In the genomic region with DNA sequence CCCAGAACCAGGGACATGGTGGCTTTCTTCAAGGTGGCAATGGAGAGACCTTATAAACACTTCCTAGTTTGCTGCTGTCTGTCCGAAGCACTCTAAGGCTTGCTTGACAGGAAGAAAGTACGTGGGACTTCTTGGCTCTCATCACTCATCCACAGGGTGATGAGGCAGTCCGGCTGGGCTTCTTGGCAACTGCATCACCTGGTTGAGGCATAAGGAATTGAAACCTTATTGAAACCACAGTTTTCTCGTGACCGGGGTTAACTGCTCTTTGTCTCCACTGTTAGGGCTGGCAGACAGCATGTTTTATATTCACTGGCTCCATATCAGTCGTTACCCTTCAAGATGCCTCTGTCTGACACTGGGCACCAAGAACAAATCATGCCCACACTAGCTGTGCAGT, we compare ENCODE assay signal across 20 mouse cellular contexts.
"Had no signal": no experiment of that assay in that cellular context is flagged by ENCODE, and none has a peak within 500 bp of the region (broad histone marks: within the 10 kb centered on the region; RNA-seq: fewer than 3 reads in every experiment).

No protein-coding gene starts in this region.

- H3K4me3 ChIP-seq: kidney, embryonic 15.5 days; limb, embryonic 12.5 days; limb, embryonic 15.5 days; midbrain, embryonic 12.5 days; midbrain, embryonic 15.5 days; neural tube, embryonic 12.5 days; neural tube, embryonic 15.5 days had no signal

- H3K36me3 ChIP-seq: kidney, embryonic 15.5 days; limb, embryonic 12.5 days; limb, embryonic 15.5 days; midbrain, embryonic 12.5 days; midbrain, embryonic 15.5 days; neural tube, embryonic 12.5 days; neural tube, embryonic 15.5 days had no signal

- ATAC-seq: liver, postnatal 0 days; lung, postnatal 0 days; midbrain, embryonic 15.5 days had no signal

- H3K9me3 ChIP-seq: kidney, embryonic 15.5 days; limb, embryonic 12.5 days; limb, embryonic 15.5 days; midbrain, embryonic 12.5 days; midbrain, embryonic 15.5 days; neural tube, embryonic 12.5 days; neural tube, embryonic 15.5 days had no signal

- H3K9ac ChIP-seq: kidney, embryonic 15.5 days; limb, embryonic 12.5 days; limb, embryonic 15.5 days; liver, embryonic 14.5 days; liver, postnatal 0 days; lung, embryonic 14.5 days; midbrain, embryonic 12.5 days; midbrain, embryonic 15.5 days; neural tube, embryonic 12.5 days; neural tube, embryonic 15.5 days had no signal

- H3K4me1 ChIP-seq: midbrain, embryonic 12.5 days; midbrain, embryonic 15.5 days; neural tube, embryonic 12.5 days had no signal

- DNase-seq: kidney, postnatal 10 days; kidney, postnatal 36 days; left cerebral cortex, postnatal 4 days; liver, postnatal 0 days; lung, embryonic 14.5 days; thymus, adult 2 months; thymus, postnatal 14 days; thymus, postnatal 4 days had no signal

- H3K27ac ChIP-seq: kidney, embryonic 15.5 days; limb, embryonic 12.5 days; limb, embryonic 15.5 days; liver, embryonic 14.5 days; macrophage; midbrain, embryonic 12.5 days; midbrain, embryonic 15.5 days; neural tube, embryonic 12.5 days; neural tube, embryonic 15.5 days; stomach, postnatal 0 days had no signal

- H3K27me3 ChIP-seq: kidney, embryonic 15.5 days; limb, embryonic 12.5 days; limb, embryonic 15.5 days; midbrain, embryonic 12.5 days; midbrain, embryonic 15.5 days; neural tube, embryonic 12.5 days; neural tube, embryonic 15.5 days had no signal

- H3K4me2 ChIP-seq: kidney, embryonic 15.5 days; limb, embryonic 12.5 days; limb, embryonic 15.5 days; liver, embryonic 11.5 days; lung, embryonic 14.5 days; midbrain, embryonic 12.5 days; midbrain, embryonic 15.5 days; neural tube, embryonic 12.5 days; neural tube, embryonic 15.5 days had no signal
